Mouse (Mus musculus) MEL-GATA-1-ER (cell line): ENCODE measurements around the gene Zfp60.
"Not testable (repeated sequence)": the region's sequence is repeated elsewhere in the genome, so short reads cannot be mapped to it uniquely, and the experiment has no call there.

Experiments
- DNase-seq: peaks from one replicate; pipeline ENCODE4 v3.0.0-alpha.2; 2012; ENCODE audit warnings: low read depth; ENCODE audit errors: extremely low read depth

Zfp60 gene

DNA sequence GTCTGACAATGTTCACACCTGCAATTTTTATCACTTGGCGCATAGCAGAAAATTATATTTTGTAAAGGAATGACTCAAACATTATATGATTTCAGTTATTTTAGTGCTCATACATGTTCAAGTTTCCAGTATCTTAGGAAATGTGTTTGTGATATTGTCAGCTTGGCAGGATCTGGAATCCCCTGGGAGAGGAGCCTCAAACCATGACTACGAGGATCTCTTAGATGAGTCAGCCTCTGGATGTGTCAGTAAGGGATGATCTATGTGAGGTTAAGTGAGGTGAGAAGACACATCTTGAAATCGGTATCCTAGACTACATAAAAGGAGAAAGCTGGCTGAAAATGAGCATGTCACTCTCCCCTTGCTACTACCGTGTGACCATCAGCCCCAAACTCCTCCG lies 58.1 kb downstream of the Zfp60 start:
- no peak for DNase-seq

DNA sequence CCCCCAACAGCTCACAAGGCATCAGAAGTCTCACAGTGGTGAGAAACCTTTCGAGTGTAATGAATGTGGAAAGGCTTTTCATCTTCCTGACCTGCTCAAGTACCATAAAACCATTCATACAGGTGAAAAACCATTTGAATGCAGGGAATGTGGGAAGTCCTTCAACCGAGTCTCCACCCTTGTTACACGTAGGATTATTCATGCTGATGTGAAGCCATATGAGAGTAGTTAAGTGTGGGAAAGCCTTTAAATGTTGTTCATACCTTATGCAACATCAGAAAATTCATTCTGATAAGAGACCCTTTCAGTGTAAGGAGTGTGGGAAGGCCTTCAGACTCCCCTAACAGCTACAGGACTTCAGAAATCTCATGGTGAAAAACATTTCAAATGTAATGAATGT lies 62.7 kb downstream of the Zfp60 start:
- DNase-seq = not testable (repeated sequence)

DNA sequence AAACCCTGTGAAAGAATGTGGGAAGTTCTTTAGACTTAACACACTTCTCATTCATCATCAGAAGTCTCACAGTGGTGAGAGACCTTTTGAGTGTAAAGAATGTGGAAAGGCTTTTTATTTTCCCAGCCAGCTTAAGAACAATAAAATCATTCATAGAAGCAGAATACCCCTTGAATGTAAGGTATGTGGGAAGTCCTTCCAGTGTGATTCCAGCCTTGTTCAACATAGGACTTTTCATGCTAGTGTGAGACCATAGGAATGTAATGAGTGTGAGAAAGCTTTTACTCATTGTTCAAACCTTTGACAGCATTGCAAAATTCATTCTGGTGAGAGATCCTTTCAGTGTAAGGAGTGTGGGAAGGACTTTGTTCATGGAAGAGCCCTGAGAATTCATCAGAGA lies 63.4 kb downstream of the Zfp60 start:
- DNase-seq = no peak

DNA sequence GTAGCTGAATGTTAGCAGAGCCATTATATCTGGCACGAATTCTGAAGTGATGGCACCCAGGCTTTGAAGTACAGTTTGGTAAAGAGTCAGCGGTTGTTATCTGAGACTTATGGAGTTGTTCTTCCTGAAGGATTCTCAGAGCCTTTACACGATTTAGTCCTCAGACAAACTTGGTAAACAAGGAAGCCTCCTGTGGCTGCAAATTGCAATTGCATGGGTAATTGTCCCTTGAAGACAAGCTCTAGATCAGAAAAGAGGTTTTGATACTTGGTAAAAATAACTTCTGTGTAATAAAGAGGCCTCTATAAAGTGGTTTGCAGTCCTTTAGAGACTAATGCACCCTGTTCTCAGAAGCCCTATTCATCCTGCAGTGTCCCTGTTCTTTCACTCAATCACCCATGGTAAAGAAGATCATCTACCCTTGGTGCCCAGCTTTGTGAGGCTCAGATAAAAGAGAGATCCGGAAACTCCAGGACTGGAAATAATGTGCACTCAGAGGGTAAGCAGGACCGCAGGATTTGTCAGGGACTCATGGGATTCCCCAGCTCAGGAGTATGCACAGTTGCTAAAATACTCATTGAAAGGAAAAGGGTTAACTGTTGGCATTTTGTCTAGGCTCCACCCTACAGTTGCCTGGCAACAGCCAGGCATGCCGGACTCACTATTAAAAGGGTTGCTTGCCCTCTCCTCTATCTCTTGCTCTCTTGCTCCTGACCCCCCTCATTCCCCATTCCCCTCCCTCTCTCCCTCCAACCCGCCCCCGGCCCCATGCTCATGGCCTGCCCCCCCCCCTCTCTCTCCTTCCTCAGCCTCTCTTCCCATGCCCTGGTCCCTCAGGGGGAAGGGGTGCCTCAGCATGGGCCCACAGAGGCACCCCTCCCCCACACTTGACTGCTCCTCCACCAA lies 67.0 kb downstream of the Zfp60 start:
- DNase-seq = no peak

DNA sequence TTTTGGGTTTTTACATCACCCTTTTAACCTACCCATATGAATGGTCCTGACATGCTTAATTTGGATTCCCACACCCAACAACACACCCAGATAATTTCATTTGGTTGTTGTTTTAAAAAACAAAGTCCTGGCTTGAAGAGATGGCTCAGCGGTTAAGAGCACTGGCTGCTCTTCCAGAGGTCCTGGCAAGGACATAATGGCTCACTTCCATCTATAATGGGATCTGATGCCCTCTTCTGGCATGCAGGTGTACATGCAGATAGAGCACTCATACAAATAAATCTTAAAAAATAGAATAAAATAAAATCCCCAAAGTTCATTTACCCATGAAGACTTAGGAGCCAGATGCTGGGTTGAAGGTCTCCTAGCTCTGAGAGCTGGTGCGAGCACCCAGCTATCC lies 69.9 kb downstream of the Zfp60 start:
- no peak for DNase-seq

GRCm38 (mm10) chr7:27802986-27803385 lies 71.8 kb downstream of the Zfp60 start:
- no peak for DNase-seq
